Mouse (Mus musculus) liver (tissue): ENCODE data around the gene Ammecr1.
A peak's percentile ranks its signal among the peaks of the same experiment; 100 is the strongest.

Experiments
- DNase-seq: peaks from one replicate; pipeline ENCODE4 v3.0.0-alpha.2; 2020; ENCODE audit warnings: mixed read lengths

The Ammecr1 gene

GRCm38 (mm10) chrX:142966008-142966966 lies at the start of gene Ammecr1:
Ammecr1 (minus strand) TSS chrX:142966728.
- peak; percentile 83 for DNase-seq

- peak; percentile 64 for DNase-seq
Measured at GRCm38 (mm10) chrX:143014118-143014517, 47.6 kb upstream of the Ammecr1 start.

GRCm38 (mm10) chrX:143012334-143012733 lies 45.8 kb upstream of the Ammecr1 start:
- no peak for DNase-seq

GRCm38 (mm10) chrX:143011865-143012264 lies 45.3 kb upstream of the Ammecr1 start:
- DNase-seq: peak; percentile 22

GRCm38 (mm10) chrX:143004131-143004846 lies 37.8 kb upstream of the Ammecr1 start:
- no peak for DNase-seq

- no peak for DNase-seq
Measured at GRCm38 (mm10) chrX:142997214-142997613, 30.7 kb upstream of the Ammecr1 start.

GRCm38 (mm10) chrX:142994514-142994913 lies 28.0 kb upstream of the Ammecr1 start:
- no peak for DNase-seq

GRCm38 (mm10) chrX:142984170-142984569 lies 17.6 kb upstream of the Ammecr1 start:
- no peak for DNase-seq

GRCm38 (mm10) chrX:142983638-142984037 lies 17.1 kb upstream of the Ammecr1 start:
- DNase-seq: no peak

- peak; percentile 75 for DNase-seq
Measured at GRCm38 (mm10) chrX:142981530-142982130, 15.1 kb upstream of the Ammecr1 start.

GRCm38 (mm10) chrX:142980855-142981529 lies 14.5 kb upstream of the Ammecr1 start:
- no peak for DNase-seq

GRCm38 (mm10) chrX:142979224-142979623 lies 12.7 kb upstream of the Ammecr1 start:
- DNase-seq: no peak

GRCm38 (mm10) chrX:142972443-142972970 lies 6.0 kb upstream of the Ammecr1 start:
- peak; percentile 85 for DNase-seq

GRCm38 (mm10) chrX:142971759-142972158 lies 5.2 kb upstream of the Ammecr1 start:
- DNase-seq: no peak

- DNase-seq: peak; percentile 8
Measured at GRCm38 (mm10) chrX:142967067-142967466, 539 bp upstream of the Ammecr1 start.

- DNase-seq: peak; percentile 30
Measured at GRCm38 (mm10) chrX:142965236-142966007, 1.1 kb downstream of the Ammecr1 start.

- DNase-seq: no peak
Measured at GRCm38 (mm10) chrX:142960434-142960833, 6.1 kb downstream of the Ammecr1 start.

GRCm38 (mm10) chrX:142959674-142960307 lies 6.7 kb downstream of the Ammecr1 start:
- no peak for DNase-seq

GRCm38 (mm10) chrX:142928430-142928829 lies 38.1 kb downstream of the Ammecr1 start:
- DNase-seq: no peak

- no peak for DNase-seq
Measured at GRCm38 (mm10) chrX:142917394-142917793, 49.1 kb downstream of the Ammecr1 start.

- DNase-seq: no peak
Measured at GRCm38 (mm10) chrX:142916719-142917118, 49.8 kb downstream of the Ammecr1 start.
